Mouse (Mus musculus) liver, adult (tissue): Measurements from ENCODE around the gene Ppp2r1b.

Experiments used
- GATA4 ChIP-seq: IDR thresholded peaks from 2 replicates; pipeline ENCODE4 v1.6.1; 2014; ENCODE audit warnings: mild to moderate bottlenecking, low read length; ENCODE audit not compliant: insufficient replicate concordance

Ppp2r1b gene

DNA sequence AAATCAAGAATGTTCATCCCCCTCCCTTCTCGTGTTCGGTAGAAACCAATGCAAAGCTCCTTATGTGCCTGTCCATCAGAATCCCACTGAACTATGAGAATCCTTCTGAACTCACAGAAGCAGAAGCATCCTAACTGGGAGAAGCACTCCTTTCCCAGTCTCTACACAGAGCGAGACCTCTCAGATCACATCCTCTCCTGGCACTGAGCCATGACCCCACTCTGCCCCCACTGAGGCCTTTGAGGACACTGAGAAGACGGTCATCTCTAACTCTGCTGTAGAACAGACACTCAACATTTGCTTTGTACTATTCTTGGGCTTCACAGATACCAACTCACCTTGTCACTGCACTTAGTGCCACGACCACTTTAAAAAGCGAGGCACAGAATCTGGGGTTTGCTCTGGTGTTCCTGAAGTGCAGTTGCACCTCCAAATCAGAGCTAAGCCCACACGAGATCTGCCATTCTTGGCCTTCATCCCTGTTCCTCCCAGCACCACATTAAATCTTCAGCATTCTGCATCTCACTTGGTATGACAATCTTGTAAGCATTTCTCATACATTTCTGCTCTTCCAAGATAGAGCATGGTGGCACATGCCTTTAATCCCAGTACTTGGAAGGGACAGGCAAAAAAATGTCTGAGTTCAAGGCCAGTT, 66.9 kb downstream of the Ppp2r1b start:
- TF ChIP-seq GATA4 = no peak

DNA sequence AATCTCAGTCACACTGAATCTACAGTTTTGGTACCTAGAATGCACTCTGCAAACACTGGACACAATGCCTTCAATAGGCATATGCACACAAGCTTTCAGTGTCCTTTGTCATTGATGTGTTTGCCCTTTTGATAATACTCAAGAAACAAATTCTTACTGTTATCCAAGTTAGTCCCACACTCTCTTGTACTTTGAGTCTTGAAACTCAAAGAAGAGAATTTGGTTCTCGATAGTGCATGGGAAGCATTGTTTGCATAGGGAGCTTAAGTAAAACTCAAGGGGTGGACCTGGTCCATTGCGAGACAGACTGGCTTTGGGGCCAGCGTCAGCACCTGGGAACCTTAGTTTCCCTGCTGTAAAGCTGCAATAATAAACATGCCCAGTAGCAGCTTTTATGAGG, 73.0 kb downstream of the Ppp2r1b start:
- TF ChIP-seq GATA4 = no peak

GRCm38 (mm10) chr9:50919554-50919953, 74.5 kb downstream of the Ppp2r1b start:
- no peak for TF ChIP-seq GATA4

DNA sequence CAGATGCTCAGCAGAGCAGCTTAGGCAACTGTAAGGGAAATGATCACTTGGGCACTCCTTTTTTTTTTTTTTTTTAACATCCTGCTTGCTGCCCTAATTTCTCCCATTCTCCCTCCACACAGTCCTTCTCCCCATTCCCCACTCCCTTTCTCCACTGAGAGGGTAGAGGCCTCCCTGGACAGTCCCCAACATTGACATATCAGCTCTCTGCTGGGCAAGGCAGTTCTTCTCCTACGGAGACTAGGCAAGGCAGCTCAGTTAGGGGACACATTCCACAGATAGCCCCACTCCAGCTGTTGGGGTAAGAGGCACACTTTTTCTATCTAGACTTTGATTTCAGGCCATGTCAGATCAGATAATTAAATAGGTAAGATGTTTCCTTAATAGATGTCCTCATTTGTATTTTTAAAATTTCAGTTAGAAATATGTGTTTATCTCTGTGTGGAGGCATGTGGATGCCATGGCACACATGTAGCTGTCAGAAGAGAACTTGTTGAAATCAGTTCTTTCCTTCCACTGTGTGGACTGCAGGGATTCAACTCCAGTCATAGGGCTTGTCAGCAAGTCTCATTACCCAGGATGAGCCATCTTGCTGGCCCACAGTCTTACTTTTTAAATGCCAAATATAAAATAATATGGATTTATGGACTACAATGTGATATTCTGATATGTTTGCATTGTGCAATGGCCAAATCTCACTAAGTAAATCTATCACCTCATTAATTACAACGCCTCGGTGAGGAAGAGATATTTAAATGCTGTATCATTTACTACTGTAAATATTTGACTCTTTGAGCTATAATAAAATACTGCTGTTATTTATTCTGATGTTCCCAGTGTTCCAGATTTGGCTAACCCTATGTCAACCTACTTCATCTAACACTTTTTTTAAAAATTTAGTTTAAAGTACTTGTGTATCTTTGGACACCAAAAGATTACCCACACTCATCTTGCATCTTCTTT, 76.1 kb downstream of the Ppp2r1b start:
- TF ChIP-seq GATA4 = no peak

DNA sequence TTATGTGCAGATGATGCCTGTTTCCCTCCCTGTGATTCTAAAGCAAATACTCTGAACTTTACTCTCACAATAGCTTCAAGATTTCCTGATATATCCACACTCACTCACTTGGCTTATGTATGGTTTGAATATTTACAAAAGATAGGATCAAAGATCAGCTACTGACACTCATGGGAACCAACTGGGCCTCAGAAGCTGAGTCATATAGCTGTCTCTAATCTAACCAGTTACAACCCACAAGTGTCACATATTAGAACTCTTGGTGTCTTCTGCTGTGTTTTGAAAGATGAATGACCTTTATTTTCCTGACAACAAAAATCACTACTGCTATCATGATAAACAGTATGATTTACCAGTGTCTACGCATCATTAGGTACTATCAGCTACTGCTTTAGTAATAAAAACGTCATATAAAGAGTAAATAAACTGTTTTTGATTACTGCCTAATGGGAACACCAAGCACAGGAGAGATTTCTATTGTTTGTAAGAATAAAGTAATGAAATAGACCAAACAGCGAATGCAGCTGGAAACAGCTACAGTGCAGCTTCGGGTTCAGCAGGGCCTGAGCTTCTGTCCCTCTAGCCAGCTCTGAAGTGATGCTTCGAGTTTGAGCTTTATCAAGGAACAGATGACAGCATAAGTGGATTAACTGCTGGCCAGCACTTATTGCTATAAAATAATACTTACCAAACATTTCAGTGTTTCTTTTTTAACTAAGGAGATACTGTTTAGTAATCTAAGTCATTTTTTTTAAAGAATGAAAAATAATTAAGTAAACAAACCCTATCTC, 77.5 kb downstream of the Ppp2r1b start:
- no peak for TF ChIP-seq GATA4

- no peak for TF ChIP-seq GATA4
These were observed 79.4 kb downstream of the Ppp2r1b start for GRCm38 (mm10) chr9:50924454-50924853.

DNA sequence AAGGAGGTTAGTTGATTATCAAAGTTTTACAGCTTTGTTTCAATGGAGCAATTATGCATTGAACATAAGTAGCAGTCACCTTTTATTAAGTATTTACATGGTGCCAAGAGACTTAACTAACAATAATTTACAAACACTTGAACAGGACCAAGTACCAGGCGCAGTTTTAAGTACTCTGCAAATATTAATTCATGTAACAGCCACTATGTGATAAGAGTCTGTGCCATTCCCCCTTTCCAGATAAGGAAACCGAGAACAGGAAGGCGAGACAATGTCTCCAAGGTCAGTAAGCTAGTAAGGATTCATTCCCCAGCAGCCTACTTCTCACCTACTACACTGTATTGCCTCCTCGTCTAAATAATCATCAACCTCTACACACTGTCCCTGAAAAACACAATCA, 80.7 kb downstream of the Ppp2r1b start:
- TF ChIP-seq GATA4 = no peak

DNA sequence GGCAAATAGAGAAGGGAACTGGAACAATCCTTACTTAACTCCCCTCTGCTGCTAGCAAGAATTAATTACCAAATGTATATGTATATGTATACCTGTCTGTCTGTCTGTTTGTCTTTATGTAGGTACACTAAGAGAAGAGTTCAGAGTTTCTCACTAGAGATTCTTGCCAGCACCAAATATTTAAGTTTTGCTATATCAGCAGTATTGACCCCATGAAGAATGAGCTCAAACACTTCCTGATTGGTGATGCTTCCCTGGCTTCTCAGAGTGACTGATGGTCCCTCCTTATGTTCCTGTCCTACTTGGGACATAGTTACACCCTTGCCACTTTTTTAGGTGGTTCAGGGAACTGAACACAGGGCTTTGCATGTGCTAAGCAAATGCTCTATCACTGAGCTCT, 84.9 kb downstream of the Ppp2r1b start:
- TF ChIP-seq GATA4 = no peak

- TF ChIP-seq GATA4 = no peak
These were observed 96.8 kb downstream of the Ppp2r1b start for GRCm38 (mm10) chr9:50941804-50942401.

DNA sequence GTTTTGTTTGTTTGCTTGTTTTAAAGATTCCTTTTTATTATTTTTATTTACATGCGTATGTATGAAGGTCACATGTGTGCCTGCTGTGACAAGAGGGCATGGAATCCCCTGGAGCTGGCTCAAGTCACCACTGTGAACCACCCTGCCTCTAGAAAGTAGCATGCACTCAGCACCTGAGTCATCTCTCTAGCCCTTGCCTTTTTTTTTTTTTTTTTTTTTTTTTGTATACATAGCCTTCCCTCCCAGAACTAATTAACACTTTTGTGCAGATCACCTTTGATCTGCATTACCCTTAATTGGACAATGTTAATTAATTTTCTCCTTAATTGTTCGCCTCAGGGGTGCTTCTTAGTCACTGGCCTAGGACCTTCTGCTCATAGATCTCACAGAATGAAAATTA, 97.6 kb downstream of the Ppp2r1b start:
- no peak for TF ChIP-seq GATA4
